Mouse (Mus musculus) urinary bladder, adult 2 months (tissue): ENCODE data around the gene Il1f8. TPM values are rescaled to one million over a fixed set of nuclear protein-coding genes. Genes with fewer than 3 reads are reported as not detected.
"Not testable (repeated sequence)": the region's sequence is repeated elsewhere in the genome, so short reads cannot be mapped to it uniquely, and the experiment has no call there.

Experiments
- DNase-seq: peaks from one replicate; pipeline ENCODE4 v3.0.0; 2022; ENCODE audit warnings: low spot score
- polyA plus RNA-seq: library from polyadenylated mRNA; depleted of rRNA; stranded (reverse); fragments of >200 nt; gene quantifications from 2 replicates; pipeline ENCODE4 v1.2.3, GENCODE M21; 2012; rRNA removed

The Il1f8 gene
- not detected in 2 replicates for polyA plus RNA-seq

DNA sequence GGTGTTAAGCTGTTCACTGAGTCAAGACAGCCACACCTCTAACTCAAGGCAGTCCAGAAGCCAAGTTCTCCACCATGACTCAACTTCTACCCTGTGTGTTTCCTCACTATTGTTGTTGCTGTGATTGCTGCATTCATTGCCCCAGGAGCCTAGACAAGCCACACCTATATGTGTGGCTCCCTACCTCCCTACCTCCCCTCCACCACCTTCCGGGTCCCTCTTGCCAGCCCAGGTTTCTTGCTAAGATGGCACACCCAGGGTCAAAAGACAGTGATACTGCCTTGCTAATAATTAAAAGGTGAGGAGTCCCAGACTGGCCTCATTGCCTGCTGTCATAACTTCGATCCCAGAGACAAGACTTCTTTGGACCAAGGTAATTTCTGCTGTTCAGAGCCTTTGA is at the start of gene Il1f8:
Il1f8 (plus strand) TSS at position 301 of the 400 bp plus-strand sequence.
- DNase-seq, result no peak

DNA sequence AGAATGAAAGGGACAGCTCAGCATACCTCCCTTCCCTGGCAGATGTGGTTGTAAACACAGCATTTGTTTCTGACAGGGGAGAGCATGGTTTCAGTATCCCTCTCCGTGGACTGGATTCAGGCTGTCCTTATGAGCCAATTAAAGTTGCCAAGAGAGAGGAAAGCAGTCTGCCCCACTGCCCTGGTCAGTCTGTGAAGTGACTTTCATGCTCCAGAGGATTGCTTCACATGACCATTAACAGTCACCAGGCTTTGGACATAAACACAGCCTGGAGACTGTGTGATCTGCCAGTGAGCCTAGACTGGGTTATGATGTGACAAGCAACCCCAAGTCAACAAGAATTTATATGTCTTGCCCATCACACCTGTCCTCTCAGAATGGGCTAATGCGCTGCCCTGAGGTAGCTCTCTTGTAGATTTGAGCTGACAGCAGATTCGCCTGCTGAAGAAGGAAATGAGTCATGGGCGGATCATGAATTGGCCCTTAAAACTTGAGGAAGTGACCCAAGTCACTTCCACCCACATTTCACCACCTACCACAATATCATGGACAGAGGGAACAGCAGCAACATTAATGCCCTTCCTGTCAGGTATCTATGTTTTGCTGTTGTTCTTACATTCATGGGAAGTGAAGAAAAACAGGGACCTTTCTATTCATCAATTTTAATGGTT is 49.2 kb upstream of the Il1f8 start:
- DNase-seq, result no peak

DNA sequence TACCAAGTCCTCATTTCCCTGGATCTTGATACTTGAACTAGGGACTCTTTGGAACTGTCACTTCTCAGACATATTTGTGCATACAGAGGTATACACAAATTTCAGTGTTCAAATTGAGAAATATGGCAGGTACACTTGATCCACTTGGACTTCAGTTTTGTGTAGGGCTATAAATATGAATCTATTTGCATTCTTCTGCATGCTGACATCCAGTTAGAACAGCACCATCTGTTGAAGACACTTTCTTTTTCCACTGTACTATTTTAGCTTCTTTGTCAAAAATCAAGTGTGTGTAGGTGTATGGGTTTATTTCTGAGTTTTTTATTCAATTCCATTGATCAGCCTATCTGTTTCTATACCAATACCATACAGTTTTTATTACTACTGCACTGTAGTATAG is 43.9 kb upstream of the Il1f8 start:
- DNase-seq, result no peak

DNA sequence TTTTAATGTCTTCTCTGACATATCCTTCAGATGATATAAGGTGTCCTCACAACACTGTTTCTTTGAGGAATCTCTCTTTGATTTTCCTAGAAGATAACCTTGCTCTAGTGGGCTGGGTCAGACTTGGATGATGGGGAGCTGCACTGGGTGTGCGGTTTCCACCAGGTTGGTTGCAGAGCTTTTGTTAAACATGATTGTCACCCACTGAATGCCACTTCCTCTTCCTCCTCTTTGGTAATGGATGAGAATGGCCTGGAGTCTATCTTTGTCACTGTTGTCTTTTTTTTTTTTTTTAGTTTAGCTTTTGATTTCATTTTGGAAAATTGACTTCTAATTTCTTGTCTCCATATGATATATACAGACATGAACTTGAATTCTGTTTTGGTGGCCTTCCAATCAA is 18.6 kb upstream of the Il1f8 start:
- DNase-seq, result no peak

DNA sequence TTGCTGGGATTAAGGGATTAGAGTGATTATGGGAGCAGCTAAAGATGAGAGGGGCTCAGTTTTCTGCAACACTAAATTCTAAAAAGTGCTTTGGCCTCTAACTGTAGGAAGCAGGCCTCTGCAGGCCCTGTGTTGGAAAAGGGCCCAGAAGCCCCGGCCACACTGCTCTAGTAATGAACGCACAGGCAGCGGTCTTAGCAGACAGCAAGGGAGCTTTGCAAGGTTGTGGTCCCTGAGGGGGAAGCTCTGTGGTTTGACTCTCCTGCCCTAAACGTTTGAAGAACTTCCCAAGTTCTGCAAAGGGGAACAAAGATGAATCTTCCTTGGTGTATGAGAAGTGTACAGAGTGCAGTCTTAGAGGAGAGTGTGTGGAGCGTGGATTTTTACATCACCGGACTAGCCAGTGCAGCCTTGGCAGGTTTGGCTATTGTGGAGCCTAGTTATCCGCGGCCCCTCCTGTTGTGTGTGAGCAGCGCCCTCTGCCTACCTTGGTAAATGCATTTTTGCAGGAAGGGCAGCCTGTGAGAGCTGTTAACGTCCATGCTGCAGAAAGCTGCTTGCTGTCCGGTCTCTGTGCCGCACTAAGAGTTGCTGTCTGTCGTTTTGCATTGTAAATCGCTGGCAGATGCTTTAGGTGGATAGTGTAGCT is 28.8 kb downstream of the Il1f8 start:
- DNase-seq, result peak; percentile 25

DNA sequence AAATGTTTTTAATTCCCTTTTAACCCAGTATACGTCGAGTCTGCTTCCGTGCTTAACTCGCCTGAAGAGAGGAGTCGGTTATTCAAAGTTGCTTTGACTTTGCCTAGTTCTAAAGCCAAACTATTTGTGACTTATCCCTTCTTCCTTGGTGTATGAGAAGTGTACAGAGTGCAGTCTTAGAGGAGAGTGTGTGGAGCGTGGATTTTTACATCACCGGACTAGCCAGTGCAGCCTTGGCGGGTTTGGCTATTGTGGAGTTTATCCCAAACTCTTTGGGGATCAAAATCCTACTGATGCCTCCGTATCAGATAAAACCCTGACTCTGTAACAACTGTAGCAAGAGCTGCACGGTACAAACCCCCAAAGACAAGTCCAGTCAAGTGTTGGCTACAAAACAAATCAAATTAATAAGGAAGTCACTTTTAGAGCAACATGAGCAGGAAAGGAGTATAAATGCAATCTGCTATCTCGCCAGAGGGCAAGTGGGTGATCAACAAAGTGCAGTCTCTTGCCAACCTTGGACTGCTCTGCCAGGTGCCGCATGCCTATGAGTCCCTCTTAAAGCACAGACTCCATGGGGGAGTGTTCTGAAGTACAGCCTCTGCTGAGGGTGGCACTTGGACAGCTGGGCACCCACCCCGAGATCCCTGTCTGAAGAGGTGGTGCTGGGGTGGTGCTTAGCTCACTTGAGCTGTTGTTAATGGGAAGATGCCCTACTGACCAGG is 29.6 kb downstream of the Il1f8 start:
- DNase-seq, result not testable (repeated sequence)

DNA sequence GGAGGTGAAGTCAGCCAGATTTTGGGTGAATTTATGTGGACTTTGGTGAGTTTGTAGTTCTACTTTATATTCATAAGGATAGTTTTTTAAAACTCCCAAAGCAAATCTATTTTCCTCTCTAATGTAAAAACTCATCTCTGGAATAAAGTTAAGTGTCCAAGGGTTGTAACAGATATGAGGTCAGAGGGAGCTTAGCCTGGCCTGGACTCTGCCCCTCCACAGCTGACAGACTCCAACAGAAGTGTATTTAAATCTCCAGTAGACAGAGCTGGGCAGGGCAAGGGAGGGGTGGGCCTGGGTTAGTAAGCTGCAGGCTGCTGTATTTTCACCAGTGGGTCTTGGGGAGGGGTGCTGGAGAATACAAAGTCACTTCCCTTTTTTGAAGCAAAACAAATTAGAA is 31.1 kb downstream of the Il1f8 start:
- not testable (repeated sequence) for DNase-seq

DNA sequence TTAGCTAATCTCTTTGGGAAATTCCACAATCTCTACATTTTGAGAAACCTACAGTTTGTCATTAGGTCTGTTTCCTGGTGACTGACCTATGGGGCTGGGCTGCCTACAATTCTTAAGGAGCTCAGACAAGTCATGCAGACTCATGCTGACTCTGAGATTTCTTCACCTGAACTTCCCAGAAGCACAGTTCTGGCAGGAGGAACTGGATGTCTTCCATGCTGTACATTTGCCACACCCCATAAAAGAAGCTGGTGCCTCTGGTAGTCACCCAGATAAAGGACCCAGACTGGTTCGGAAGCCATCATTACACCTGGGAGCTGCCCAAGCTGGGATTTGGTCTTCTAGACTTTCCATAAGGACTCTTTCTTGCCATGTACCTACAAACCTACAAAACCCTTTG is 33.2 kb downstream of the Il1f8 start, which contains the start of gene Il1f9:
Il1f9 (plus strand) TSS at position 301 of the 400 bp plus-strand sequence.
- DNase-seq, result no peak

DNA sequence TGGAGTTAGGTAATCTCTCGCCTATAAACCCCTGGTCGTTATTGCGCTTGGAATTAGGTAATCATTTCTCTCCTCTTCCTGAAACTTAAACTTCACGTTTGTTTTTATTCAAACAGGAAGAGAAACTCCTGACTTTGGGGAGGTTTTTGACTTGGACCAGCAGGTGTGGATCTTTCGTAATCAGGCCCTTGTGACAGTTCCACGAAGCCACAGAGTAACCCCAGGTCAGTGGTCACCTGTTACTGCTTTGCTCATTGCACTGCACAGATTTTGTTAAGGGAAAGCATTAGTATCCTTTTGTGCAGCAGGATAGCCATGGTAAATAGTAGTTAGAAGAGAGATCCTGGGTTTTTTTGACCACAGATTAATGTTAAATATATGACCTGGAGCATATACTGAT is 34.6 kb downstream of the Il1f8 start:
- no peak for DNase-seq

DNA sequence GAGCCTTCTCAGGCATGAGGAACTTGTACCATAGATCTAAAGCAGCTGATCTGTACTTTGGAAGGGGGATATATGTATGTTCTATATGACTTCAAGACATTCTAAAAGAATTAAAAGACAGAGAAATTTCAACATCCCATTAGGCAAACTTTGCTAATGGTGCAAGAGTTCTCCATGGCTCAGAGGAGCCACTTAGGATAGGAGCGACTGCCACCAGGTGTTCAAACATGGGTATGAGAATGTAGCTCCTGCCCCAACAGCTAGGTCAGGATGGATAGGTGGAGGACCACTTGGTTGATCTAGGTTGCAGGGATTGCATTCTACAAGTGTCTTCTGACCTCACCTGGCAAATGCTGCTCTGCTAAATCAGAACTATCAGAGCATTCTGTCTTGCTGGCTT is 35.2 kb downstream of the Il1f8 start:
- DNase-seq, result no peak

Other genes starting within 250 kb of the Il1f8 start
- gene Hnmt, start 103.8 kb upstream of the Il1f8 start, polyA plus RNA-seq, result 8.3 and 8.5 TPM in 2 replicates
- gene Tbpl2, start 56.6 kb upstream of the Il1f8 start, polyA plus RNA-seq, result not detected in 2 replicates
- not detected in 2 replicates for gene Il1f9, start 33.3 kb downstream of the Il1f8 start, polyA plus RNA-seq
- not detected in 2 replicates for gene Il1f6, start 62.3 kb downstream of the Il1f8 start, polyA plus RNA-seq
- 0.04 TPM in 1 of 2 replicates, not detected in the other for gene Il1f5, start 123.8 kb downstream of the Il1f8 start, polyA plus RNA-seq
- not detected in 2 replicates for gene Il1f10, start 138.0 kb downstream of the Il1f8 start, polyA plus RNA-seq
- 5.2 and 7.6 TPM in 2 replicates for gene Il1rn, start 183.7 kb downstream of the Il1f8 start, polyA plus RNA-seq
- 17.9 and 22.3 TPM in 2 replicates for gene Psd4, start 214.4 kb downstream of the Il1f8 start, polyA plus RNA-seq